Mouse (Mus musculus): ENCODE results near the gene Cd81.

DNA sequence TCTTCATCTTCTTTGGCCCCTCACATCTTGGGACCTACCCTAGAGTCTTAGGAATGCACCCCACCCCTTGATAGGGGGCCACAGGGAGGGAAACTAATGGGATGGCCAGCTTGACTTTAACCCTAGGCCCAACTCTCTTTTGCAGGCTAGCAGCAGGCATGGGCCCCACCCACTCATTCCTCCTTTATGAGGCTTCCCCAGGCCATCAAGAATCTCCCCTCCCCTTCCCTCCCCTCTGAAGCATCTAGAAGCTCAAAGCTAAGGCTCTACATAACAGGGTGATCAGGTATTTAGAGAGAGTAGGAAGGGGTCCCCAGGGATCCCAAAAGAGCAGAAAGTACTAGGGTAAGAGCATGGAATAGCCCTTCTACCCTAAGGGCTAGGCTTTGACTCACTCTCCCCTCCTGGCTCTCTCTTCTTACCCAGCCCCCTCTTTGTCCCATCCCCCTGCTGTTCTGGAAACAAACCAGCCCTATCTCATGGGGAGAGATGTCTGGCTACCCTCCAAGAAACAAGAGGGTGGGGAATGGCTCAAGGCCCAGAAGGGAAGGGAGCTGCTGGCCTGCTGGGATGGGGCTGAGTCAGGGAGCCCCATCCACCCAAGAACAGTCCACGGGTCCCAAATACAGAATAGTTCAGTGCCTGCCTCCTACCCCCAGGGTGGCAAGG lies 36.6 kb upstream of the Cd81 start:
- TF ChIP-seq POLR2A (IDR thresholded peaks at IDR 0.05; ENCODE audit: low read depth, low read length) (no peak), CTCF (conservative IDR thresholded peaks at IDR 0.05; ENCODE audit: insufficient read depth, insufficient read length, low read depth, low read length) (no peak)
